In the genomic region with DNA sequence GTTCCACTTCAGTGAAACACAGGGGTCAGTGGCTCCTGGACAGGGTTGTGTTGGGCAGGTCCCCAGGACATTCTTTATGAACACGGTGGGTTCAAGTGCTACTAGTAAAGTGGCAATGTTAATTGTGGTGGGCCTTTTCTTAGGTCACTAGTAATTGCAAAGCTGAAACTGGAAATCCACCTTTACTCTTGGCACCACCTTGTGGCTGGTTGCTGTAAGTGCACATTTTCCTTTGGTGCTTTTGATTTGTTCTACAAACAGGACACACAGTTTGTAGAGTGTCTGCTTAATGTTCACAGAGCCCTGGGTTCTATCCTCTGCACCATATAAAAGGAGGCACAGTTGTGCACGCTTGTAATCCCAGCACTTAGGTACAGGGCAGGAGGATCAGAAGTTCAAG, we compare ENCODE assay signal across 9 mouse cellular contexts. TPM values are rescaled to one million over a fixed set of nuclear protein-coding genes. Genes with fewer than 3 reads are reported as not detected.
DNase-seq lines count a peak whose midpoint lies in the region; ATAC-seq and TF ChIP-seq lines count a peak whose summit lies in the region.
"Not testable (repeated sequence)": the region's sequence is repeated elsewhere in the genome, so short reads cannot be mapped to it uniquely, and the experiment has no call there.
"Had no signal": no experiment of that assay in that cellular context is flagged by ENCODE, and none has a peak within 500 bp of the region (broad histone marks: within the 10 kb centered on the region; RNA-seq: fewer than 3 reads in every experiment).

No protein-coding gene starts in this region.

- not testable (repeated sequence) for ATAC-seq in intestine, postnatal 0 days
- peak; percentile 54 for ATAC-seq in megakaryocyte-erythroid progenitor cell, adult 5-6 weeks (replicated peaks; ENCODE audit: low FRiP score, low TSS enrichment, poor library complexity, severe bottlenecking)

- not testable (repeated sequence) for H3K27me3 ChIP-seq in intestine, postnatal 0 days (replicated peaks; ENCODE audit: control insufficient read depth, insufficient read depth, low read length)

- WGBS in intestine, postnatal 0 days = 5% methylated on average over 2 of the region's 2 CpGs

- peak; percentile 80 to 96 for DNase-seq in adrenal gland, adult (ENCODE audit: inconsistent age in 2 of 2, low spot score in 1 of 2)
- DNase-seq in cerebellum, postnatal 36 days = peak; percentile 89 to 97
- DNase-seq in gastrocnemius, postnatal 10 days = peak; percentile 88
- DNase-seq in left cerebral cortex, adult 9 months (ENCODE audit: low spot score in 2 of 2) = peak; percentile 35 to 94
- peak; percentile 77 to 78 for DNase-seq in right cerebral cortex, postnatal 36 days (ENCODE audit: low spot score in 2 of 2)
- peak; percentile 89 to 93 for DNase-seq in urinary bladder, postnatal 36 days (ENCODE audit: low spot score in 2 of 2)

- H3K9ac ChIP-seq in intestine, postnatal 0 days (ENCODE audit: low read depth, low read length) = not testable (repeated sequence)

- H3K4me1 ChIP-seq in intestine, postnatal 0 days (replicated peaks; ENCODE audit: control insufficient read depth, insufficient read depth, low read length) = not testable (repeated sequence)

- not testable (repeated sequence) for H3K4me2 ChIP-seq in intestine, postnatal 0 days (replicated peaks; ENCODE audit: low read depth)

- peak; percentile 84 for TF ChIP-seq CTCF in intestine, postnatal 0 days (IDR thresholded peaks at IDR 0.05; ENCODE audit: low read depth)

- H3K36me3 ChIP-seq in intestine, postnatal 0 days (ENCODE audit: control insufficient read depth, insufficient read depth) = not testable (repeated sequence)

- H3K9me3 ChIP-seq in intestine, postnatal 0 days (ENCODE audit: control insufficient read depth) = not testable (repeated sequence)

- not testable (repeated sequence) for H3K27ac ChIP-seq in intestine, postnatal 0 days (ENCODE audit: low read depth, low read length)

- H3K4me3 ChIP-seq in intestine, postnatal 0 days (ENCODE audit: low read depth, low read length) = not testable (repeated sequence)

RNA-seq across cellular contexts. Expression of a gene that starts 32.7 kb away (rescaled TPM):
- under 1 TPM; 0.35 to 0.52 TPM for total RNA-seq in gastrocnemius, postnatal 10 days (2021)
- 10.7 and 11.0 TPM in 2 replicates for polyA plus RNA-seq in intestine, postnatal 0 days (2015; fragmentation: Nextera tagmentation; extraction: Ambion mirVana)
- total RNA-seq in megakaryocyte-erythroid progenitor cell, adult 5-6 weeks (2014; fragmentation: Nextera tagmentation) = 1.7 TPM in 1 of 2 replicates, not detected in the other
- 4.2 TPM in 1 of 2 replicates, not detected in the other for total RNA-seq in megakaryocyte-erythroid progenitor cell, adult 5-6 weeks (2017)
- polyA plus RNA-seq: liver, embryonic 12.5 days had no signal

RNA-seq across cellular contexts. Expression of a gene that starts 35.9 kb away (rescaled TPM):
- 10 to 100 TPM; 82.0 to 85.2 TPM for total RNA-seq in gastrocnemius, postnatal 10 days (2021)
- polyA plus RNA-seq in intestine, postnatal 0 days (2015; fragmentation: Nextera tagmentation; extraction: Ambion mirVana) = 234 and 240 TPM in 2 replicates
- 109 and 153 TPM in 2 replicates for total RNA-seq in megakaryocyte-erythroid progenitor cell, adult 5-6 weeks (2014; fragmentation: Nextera tagmentation)
- total RNA-seq in megakaryocyte-erythroid progenitor cell, adult 5-6 weeks (2017) = 95.6 and 153 TPM in 2 replicates
